Mouse (Mus musculus) lung, adult 18-20 months (tissue): Measurements from ENCODE around the gene Ripor3.

Source experiments
- DNase-seq, 2 experiments: peaks; one replicate each; pipeline ENCODE4 v3.0.0; 2022; ENCODE audit warnings: mixed read lengths in 2 of 2

Gene Ripor3

DNA sequence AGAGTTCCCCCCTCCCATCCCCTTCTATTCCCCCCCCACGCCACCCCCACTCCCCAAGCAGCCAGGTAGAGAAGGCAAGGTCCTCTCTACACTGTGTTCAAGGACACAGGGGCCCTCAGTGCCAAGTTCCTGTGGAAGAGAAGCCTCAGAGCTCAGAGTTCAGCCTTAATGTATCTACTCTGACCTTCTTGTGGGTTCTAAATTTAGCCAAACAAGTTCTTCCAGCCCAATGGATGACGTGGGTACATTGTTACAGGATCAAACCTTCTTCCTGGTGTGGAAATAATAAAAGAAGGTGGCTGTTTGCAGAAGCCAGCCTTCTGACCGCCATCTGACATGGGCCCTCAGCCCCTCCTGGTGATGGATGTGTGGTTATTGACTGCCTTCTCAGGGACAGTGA, 16.0 kb upstream of the Ripor3 start:
- peak in 1 of 2 experiments; percentile 55 for DNase-seq

DNA sequence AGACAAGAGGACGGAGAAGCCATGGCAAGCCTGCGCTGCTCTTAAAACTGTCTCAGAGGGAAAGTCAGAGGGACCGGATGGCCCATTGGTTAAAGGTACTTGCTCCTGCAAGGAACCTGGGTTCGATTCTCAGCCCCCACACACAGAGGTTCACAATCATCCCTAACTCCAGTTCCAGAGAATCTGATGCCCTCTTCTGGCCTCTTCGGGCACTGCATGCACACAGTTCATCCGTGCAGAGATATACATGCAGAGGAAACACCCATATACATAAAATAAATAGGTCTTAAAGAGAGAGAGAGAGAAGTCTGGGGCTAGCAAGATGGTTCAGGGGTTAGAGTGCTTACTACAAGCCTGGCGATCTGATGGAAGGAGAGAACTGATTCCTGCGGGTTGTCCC, 15.5 kb upstream of the Ripor3 start:
- no peak for DNase-seq

DNA sequence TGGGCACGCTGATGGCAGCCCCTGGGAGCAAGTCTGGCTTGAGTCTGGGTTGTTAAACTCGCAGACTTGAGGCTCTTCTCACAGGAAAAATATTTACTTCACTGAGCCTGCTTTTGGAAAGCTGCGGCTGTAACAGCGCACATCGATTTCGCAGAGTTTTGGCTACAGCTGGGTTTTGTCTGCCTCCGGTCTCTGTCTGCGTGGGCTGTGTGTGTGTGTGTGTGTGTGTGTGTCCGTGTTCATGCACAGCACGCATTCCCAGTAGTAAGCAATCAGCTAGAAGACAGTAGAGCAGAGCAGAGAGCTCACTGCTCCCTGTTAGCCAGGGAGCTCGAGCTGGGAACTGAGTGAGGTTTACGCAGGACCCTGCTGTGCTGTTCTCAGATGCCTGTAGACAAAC, 14.8 kb upstream of the Ripor3 start:
- DNase-seq, result peak; percentile 54 to 55

DNA sequence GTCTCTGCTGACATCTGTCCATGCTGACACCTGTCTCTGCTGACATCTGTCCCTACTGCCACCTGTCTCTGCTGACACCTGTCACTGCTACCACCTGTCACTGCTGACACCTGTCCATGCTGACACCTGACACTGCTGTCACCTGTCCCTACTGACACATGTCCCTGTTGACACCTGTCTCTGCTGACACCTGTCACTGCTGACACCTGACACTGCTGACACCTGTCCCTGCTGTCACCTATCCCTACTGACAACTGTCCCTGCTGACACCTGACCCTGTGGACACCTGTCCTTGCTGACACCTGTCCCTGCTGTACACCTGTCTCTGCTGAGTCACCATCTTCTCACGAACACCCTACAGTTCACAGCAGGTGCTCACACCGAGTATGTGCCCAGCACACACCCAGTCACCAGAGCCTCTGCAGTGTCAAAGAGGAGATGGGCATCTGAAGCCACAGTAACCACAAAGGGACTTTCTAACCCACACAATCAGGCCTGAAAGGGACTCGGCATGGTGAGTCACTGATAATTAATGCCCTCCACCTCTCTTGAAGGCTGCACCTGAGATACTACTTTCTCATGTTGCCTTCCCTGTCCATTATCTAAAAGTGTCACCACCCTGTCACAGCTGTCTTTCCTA, 13.5 kb upstream of the Ripor3 start:
- DNase-seq, result no peak

DNA sequence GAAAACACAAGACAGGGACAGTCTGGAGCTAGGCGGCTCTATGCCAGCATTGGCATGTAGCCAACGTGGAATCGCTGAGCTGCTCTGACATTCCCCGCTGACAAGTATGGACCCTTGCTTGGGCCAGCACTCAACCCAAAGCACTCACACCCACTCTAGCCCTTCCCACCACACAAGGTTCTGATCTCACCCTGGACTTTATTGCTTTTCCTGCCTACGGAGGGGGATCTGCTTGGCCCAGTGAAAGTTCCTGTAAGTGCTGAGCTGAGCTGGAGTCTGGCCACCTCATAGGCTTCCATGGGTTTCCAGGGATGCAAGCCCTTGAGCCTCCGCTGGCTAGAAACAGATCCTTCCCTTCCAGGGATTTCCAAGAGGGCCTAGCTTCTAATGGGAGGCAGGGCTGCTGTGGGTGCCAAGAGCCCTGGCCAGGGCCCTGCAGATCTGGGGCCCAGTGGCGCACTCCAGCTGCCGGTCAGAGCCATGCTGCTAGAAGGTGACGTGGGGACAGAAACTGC, 8.8 kb upstream of the Ripor3 start:
- DNase-seq, result peak; percentile 41 to 43

DNA sequence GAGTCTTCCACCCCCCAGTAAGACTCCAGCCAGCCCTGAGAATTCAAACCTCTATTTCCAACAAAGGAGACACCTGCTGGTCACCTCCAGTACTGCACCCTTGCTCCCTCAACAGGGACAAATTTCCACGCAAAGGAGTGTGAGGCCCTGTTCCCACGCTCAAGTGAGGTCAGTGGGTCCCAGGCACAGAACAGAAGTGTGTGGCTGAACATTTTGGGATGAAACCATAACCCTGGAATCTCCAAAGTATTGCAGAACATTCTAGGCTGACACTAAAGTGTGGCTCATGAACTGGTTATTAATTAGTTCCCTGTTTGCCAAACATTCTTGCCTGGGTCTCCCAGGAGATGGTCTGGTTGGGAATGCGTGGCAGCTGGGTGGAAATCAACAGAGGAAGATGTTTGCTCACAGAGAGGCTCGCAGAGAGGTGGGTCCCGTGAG, 6.6 kb upstream of the Ripor3 start:
- peak; percentile 74 to 83 for DNase-seq

DNA sequence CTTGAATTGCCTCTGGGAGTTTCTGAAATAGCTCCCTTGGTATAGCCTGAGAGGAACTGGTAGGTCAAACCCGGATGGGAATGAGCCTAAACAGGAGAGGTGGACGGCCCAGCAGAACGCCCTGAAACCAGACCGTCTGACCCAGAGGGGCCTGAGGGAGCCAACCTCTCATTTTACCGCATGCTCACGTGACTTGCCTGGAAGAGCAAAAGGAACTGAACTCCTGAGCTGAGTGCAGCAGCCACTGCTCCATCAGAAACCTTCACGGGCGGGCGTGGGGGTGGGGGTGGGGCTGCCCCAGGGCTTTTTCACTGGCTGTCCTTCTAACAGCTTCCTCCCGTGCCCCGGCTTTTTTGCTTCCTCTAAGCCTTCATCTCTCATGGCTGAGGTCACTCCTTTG, 475 bp upstream of the Ripor3 start:
- no peak for DNase-seq

DNA sequence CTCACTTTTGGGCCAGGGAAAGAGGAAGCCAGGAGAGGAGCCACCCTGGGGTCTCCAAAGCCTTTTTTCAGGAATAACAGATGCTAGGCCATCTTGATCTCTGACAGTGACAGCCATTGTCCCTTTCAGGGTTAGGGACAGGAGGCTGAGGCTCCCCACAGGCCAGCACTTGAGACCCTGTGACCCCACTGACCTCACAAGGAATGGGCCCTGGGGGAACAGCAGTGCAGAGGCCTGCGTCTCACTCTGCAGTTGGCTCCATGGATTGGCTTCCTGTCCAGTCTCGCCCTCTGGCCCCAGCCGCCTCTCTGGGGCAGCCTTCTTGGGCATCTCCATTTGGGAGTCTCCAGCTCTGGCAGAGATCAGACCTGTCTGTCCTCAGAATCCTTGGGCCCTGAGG, 2.3 kb downstream of the Ripor3 start:
- no peak for DNase-seq

DNA sequence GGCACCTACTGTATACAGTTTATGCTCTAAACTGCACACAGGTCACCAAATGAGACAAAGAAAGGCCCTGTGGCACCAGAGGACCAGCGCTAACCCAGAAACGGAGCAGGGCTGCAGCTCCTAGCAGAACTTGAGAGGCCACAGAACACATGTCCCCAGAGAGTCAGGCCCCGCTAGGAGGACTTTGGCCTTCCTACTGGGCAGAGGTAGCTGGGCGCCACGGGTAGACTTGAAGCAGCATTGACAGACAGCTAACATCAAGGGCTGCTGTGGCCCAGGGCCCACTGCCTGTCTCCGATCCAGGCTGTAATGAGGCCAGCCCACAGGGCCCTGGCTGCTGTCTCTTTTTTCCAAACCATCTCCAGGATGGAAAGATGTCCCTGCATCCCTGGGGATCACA, 3.9 kb downstream of the Ripor3 start:
- DNase-seq, result no peak

DNA sequence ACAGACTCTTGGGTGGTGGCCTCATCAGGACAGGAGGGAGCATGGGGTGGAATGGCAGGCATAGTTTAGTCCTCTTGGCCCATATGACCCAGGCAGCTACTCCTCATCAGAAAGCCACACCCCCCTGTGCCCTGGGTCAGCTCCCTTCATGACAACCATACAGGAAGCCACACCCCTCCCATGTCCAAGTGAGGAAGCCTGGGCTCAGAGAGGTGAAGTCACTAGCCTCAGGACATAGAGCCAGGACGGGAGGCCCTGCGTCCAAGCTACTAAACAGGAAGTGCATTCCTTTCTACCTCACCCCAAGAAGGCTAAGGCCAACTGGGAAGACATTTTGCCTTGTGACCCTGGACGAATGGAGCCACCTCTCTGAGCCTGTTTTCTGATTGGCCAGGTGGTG, 4.8 kb downstream of the Ripor3 start:
- DNase-seq, result peak in 1 of 2 experiments; percentile 55

DNA sequence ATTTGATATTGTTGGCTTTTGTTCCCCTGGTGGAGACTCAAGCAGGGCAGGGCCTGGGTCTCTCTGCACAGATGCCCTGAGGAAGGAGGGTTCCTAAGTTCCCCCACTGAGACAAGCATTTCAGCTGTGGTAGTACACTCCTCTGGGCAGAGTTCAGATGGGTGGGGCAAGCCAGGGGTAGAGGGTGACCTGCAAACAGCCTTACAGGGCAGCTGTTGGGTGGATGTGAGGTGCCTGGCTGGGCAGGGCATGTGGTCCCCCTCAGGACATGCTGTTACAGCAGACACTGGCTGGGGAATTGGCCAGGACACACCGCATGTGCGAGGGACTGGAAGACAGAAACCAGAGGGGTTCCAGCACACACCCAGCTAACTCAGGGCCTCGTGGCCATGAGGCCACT, 5.4 kb downstream of the Ripor3 start:
- DNase-seq, result no peak

DNA sequence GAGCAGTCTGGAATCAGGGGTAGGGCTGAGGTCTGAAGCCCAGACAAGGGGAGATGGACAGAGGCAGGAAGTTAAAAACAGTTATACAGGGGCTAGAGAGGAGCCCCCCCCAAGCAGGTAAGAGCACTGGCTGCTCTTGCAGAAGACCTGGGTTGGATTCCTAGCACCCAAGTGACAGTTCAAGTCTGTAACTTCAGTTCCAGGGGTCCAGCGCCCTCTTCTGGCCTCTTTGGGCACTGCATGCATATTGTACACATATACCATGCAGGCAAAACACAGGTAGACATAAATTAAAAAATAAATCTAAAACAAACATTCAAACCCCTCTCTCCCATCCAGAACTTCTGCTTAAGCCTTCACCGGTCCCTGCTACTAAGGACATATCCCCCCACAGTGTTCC, 6.0 kb downstream of the Ripor3 start:
- DNase-seq, result no peak

DNA sequence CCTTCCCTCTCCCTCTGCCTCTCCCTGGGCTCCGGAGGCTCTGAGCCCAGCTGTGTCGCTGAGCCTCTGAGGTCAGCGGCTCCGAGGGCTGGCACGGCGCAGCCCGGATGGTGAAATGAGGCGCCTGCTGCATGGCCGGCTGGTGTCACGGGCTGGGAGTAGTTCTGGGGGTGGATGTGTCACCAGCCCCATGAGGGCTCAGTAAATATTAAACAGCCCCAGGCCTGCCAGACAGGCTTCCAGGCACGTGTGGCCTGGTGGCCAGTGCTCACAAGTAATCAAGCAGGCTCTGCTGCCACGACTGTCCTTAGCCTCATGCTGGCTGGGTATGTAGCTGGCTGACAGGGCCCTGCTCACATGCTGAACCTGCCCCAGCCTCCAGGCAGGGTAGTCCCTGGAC, 7.0 kb downstream of the Ripor3 start:
- DNase-seq, result peak; percentile 65 to 76

DNA sequence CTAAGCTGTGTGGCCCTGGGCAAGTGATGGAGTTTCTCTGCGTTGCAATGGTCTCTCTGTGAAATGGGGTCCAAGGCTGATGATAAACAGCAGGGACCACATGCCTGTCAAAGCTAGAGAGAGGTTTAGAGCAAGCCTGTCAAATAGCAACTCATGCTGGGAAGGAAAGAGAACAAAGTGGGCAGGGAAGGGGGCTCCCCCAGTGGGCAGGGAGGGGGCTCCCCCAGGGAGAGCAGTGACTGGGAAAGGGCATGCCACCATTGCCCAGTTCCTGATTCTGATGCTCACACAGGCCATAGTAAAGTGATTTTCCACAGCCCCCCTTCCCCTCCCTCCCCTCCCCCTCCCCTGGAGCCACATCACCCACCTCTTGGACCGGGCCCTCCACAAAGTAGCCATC, 7.5 kb downstream of the Ripor3 start:
- DNase-seq, result no peak

DNA sequence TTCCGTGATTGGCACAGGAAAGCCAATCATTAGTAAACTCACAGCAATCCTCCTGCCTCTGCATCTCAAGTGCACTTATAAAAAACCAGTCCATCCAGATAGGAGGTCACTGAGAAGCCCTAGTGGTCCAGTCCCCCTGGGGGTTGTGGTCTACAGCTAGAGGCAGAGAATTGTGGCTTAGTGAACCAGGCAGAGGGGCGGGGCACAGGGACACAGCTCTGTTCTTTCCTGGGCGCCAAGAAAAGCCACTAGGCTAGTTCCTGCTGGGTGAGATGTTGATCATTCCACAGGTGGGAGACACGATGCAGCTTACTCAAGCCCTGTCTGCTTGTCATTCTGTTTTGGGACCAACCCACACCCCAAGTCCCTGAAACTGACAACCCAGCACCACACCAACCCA, 8.2 kb downstream of the Ripor3 start:
- peak in 1 of 2 experiments; percentile 40 for DNase-seq

DNA sequence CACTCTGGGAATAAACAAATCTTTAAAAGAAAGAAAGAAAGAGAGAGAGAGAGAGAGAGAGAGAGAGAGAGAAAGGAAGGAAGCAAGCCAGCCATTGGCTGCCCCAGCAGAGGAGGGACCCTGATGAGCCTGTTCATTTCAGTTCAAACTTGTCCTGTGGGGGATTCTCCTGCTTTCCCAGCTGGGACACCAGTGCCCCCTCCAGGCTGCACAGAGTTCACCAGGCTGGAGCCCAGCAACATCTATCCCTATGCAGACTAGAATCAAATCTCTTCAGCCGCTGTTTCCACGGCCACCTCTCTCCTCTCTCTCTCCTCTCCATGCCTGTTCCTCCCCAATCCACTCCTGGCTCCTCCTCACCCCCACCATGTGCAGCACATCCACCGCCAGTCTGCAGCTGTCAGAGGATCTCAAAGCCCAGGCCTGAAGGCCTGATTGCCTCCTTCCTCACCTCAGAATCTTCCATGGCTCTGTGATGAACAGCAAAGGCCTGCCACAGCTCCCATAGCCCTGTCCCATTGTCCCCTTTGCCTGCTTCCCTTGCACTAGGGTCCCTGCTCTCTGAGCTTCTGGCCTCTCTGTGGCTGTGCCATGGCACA, 11.2 kb downstream of the Ripor3 start:
- no peak for DNase-seq

DNA sequence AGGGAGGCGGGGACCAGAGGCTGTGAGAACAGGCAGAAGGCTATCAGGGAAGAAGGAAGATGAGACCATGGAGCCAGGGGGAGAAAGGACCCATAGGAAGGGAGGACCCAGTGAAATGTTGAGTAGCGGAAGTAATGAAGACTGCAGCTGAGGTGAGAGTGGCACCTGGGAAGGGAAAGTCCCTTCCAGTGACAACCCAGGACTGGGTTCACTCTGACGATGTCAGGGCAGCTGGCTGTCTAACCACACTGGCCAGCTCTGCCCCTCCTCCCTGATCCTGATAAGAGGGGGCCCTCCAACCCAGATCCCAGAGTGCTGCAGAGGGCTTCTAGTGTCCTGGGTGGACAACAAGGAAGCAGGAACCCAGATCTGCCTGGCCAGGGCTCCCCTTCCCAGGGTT, 12.9 kb downstream of the Ripor3 start:
- DNase-seq, result no peak

DNA sequence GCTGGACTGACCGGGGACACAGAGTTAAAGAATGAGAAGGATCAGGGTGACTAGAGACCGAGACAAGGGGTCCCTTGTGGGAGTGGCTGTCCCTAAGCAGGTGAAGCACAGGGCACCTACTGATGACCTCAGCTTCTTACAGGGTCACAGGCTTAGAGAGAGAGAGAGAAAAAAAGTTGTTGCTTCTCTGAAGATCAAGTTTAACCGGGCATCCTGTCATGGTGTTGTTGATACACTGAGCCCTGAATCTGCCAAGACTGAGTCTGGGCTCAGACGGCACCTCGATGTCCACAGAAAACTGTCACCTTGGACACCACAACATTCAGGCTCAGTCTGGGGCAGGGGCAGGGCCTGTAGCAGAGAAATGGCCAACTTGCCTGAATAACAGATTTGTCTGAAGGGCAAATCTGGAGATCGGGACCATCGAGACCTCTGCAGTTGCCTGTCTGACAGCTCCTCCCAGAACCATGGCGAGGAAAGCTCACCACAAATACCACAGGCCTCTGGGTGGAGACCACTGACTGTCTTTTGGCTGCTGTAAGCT, 13.7 kb downstream of the Ripor3 start:
- DNase-seq, result no peak

DNA sequence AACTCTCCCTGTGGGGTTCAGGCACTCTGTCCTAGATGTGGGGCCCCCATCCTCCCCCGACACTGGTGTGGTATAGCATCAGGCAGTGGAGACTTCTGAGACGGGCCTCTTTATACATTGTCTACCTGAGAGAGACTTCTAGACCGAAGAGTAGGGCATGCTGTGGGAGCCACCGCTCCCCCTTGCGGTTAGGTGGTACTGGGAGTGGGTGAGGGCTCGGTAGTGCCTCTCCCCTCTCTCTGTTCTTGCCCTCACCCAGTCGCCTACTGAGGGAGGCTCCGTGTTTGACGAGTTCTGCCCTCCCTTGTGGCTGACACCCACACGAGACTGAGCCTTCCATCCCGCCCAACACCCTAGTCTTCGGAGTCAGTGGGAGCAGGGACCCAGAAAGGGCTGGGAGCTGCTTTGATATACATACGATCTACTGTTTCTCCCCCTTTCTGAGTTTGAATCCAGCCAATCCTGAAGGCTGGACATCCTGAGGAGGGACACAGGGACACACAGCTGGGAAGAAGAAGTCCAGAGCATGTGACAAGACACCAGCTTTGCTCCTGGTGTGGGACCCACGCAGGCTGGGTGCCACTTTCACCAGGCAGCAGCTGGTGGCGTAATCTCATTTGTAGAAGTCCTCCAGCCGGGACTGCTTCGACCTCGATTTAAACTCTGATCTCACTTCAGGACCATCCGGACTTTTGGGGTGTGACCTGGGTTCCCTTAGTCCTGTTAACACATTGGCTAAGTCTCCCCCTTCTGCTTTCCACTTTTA, 14.4 kb downstream of the Ripor3 start:
- DNase-seq, result no peak

DNA sequence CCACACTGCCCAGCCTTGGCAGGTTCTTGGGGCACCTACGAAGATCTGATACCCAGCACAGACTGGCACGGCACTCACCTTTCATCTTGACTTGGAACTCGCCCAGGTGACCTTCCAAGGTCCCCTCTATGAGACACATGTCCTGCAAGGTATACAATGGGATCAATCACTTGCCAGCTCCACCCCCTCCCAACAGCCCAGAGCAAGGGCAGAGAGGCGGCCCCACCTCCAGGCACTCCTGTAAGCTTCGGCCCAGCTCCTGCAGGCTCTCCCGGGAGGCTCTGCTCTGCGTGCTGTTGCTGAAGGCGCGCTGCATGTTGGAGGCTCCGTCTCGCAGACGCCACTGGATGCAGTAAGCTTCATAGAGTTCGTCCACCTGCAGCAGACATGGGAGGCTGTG, 17.2 kb downstream of the Ripor3 start:
- no peak for DNase-seq

DNA sequence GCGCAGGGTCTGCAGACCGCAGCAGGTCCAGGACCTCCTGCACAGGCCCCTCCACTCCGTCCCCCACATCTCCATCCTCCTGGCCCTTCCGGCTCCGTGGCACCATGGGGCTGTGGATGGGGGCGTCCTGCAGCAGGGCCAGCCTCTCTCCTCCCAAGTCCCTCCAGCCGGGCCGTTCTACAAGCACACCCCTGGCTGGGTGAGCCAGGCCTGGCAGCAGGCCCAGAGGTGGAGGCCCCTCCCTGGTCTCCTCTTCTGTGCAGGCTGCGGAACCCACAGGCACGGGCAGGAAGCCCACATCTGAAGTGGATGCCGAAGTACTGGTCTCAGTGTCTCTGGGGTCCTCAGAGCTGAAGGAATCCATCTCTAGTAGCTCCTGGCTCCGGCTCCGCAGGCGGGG, 21.1 kb downstream of the Ripor3 start:
- DNase-seq, result peak; percentile 39 to 63

DNA sequence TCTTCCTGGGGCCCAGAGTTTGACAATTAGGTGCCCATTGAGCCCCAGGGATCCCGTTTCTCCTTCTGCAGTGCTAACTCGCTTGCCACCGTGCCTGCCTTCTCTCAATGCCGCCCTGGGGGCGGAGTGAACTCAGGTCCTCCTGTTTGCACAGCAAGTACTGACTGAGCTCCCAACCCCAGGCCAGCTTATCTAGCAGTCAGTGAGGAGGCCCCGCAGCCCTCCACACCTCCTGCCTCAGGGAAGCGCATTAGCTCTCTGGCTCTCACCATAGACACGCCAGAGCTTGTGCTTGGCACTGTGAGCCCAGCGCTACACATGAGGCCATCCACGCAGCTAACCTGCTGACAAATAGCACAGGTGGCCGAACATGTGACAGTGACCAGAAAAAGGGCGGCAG, 22.8 kb downstream of the Ripor3 start:
- no peak for DNase-seq

DNA sequence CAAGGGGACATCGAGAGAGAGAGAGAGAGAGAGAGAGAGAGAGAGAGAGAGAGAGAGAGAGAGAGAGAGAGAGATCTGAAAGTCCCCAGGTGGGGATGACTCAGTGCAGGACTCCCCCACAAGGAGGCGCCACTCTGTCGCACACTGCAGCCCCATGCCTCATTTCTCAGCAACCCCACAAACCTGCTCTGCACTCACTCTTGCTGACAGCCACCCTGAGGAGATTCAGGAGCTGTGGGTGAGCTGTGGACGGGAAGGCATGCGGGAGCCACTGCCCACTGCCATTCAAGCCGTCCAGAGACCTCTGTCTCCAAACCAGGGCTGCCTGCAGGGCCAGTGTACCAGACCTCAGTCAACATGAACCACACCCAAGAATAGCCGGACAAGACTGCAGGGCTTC, 23.7 kb downstream of the Ripor3 start:
- peak in 1 of 2 experiments; percentile 50 for DNase-seq

DNA sequence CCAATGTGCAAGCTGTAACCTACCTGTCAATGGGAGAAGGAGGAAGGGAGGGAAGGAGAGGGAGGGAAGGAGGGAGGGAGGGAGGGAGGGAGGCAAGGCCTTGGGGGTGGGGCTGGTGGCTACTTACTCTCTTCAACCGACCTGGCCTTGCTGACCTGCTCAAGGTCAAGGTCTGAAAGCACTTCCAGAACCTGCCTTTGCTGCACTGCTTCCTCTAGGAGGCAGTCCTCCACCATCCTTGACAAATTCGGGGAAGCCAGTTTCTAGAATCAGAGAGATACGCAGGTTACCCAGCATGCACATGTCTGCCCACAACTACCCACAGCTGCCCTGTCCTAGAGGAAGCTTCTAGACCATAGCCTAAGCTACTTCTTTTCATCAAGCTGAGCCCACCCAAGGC, 25.5 kb downstream of the Ripor3 start:
- DNase-seq, result no peak
